Mouse (Mus musculus) embryonic facial prominence, embryonic 13.5 days (tissue): ENCODE data around the gene Cers6. TPM values are rescaled to one million over a fixed set of nuclear protein-coding genes. Genes with fewer than 3 reads are reported as not detected.

Source experiments
- ATAC-seq: fragments of 200-750 bp; cut with Nextera tagmentation; 2 replicates; pipeline ENCODE4 v1.8.0; 2017; ENCODE audit warnings: low read depth; ENCODE audit not compliant: insufficient number of reproducible peaks, insufficient read depth, low FRiP score, low TSS enrichment
- H3K27ac ChIP-seq: fragments of 300-500 bp; sonication (generic); 2 replicates; pipeline ENCODE4 v1.5.1; 2015; ENCODE audit warnings: moderate library complexity, mild to moderate bottlenecking, inconsistent platforms
- H3K27me3 ChIP-seq: fragments of 300-500 bp; sonication (generic); 2 replicates; pipeline ENCODE4 v1.6.1; 2015; ENCODE audit warnings: mild to moderate bottlenecking, inconsistent platforms
- H3K36me3 ChIP-seq: fragments of 300-500 bp; sonication (generic); 2 replicates; pipeline ENCODE4 v1.6.1; 2015; ENCODE audit warnings: mild to moderate bottlenecking, inconsistent platforms
- H3K4me1 ChIP-seq: fragments of 300-500 bp; sonication (generic); 2 replicates; pipeline ENCODE4 v1.6.1; 2015; ENCODE audit warnings: inconsistent platforms
- H3K4me2 ChIP-seq: fragments of 300-500 bp; sonication (generic); 2 replicates; pipeline ENCODE4 v1.6.1; 2015; ENCODE audit warnings: moderate library complexity, mild to moderate bottlenecking, inconsistent platforms
- H3K4me3 ChIP-seq: fragments of 300-500 bp; sonication (generic); 2 replicates; pipeline ENCODE4 v1.5.1; 2015; ENCODE audit warnings: mild to moderate bottlenecking, inconsistent platforms
- H3K9ac ChIP-seq: fragments of 300-500 bp; sonication (generic); 2 replicates; pipeline ENCODE4 v1.6.1; 2015; ENCODE audit warnings: mild to moderate bottlenecking, inconsistent platforms
- H3K9me3 ChIP-seq: fragments of 300-500 bp; sonication (generic); 2 replicates; pipeline ENCODE4 v1.6.1; 2016; ENCODE audit warnings: inconsistent platforms
- WGBS: fragments of 180-500 bp; shearing (Covaris S2); methylation state at CpG from one replicate; pipeline ENCODE4 v1.1.7; 2015; ENCODE audit warnings: mixed read lengths; 5-methylcytosine and 5-hydroxymethylcytosine counted together
- polyA plus RNA-seq: library from polyadenylated mRNA; unstranded; fragments of >200 nt; fragmentation: Nextera tagmentation; extraction: Ambion mirVana; gene quantifications from 2 replicates; pipeline ENCODE4 v1.2.1, GENCODE M21; 2015

Gene Cers6
- polyA plus RNA-seq, 1 experiment from 2014 or later = 36.2 TPM

DNA sequence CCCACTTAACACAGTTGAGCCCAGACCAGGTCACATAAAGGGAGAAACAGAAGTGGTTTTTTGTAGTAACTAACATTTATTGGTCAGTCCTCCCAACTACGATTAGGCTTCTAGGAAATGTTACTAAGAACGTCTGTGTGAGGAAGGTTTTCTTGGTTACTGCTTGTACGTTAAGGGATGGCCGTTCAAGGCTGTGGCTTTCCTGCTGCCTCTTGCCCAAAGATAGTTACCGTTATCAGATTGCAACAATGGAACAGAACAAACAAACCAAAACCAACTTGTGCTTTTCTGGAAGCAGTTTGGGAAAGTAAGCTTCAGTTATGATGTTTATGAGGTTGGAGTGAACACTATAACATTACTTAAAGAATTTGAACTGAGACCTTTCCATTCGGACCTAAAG, 114.5 kb downstream of the Cers6 start:
- WGBS = 70% methylated on average over 6 of the region's 6 CpGs
- H3K27ac ChIP-seq = no peak overlapping the region
- H3K4me3 ChIP-seq = no peak overlapping the region
- H3K36me3 ChIP-seq = no peaks in the 10 kb centered on the region
- peaks cover 16% of the 10 kb centered on the region; the same call in 1 of the 2 replicates for H3K4me1 ChIP-seq
- H3K27me3 ChIP-seq = no peaks in the 10 kb centered on the region
- no peak for ATAC-seq
- no peaks in the 10 kb centered on the region for H3K9me3 ChIP-seq
- no peak overlapping the region for H3K9ac ChIP-seq
- no peak overlapping the region for H3K4me2 ChIP-seq

GRCm38 (mm10) chr2:68978244-68978643, 117.0 kb downstream of the Cers6 start:
- H3K4me2 ChIP-seq = no peak overlapping the region
- peak overlapping the region; percentile 78 for H3K27ac ChIP-seq
- WGBS = 65% methylated on average over 9 of the region's 9 CpGs
- H3K27me3 ChIP-seq = no peaks in the 10 kb centered on the region
- peaks cover 31% of the 10 kb centered on the region for H3K4me1 ChIP-seq
- H3K36me3 ChIP-seq = no peaks in the 10 kb centered on the region
- H3K4me3 ChIP-seq = no peak overlapping the region
- no peak overlapping the region for H3K9ac ChIP-seq
- no peaks in the 10 kb centered on the region for H3K9me3 ChIP-seq
- no peak for ATAC-seq

GRCm38 (mm10) chr2:68978660-68979604, 117.7 kb downstream of the Cers6 start:
- 55% methylated on average over 12 of the region's 12 CpGs for WGBS
- H3K36me3 ChIP-seq = no peaks in the 10 kb centered on the region
- peaks cover 31% of the 10 kb centered on the region for H3K4me1 ChIP-seq
- H3K4me3 ChIP-seq = no peak overlapping the region
- H3K9ac ChIP-seq = no peak overlapping the region
- H3K27ac ChIP-seq = peak overlapping the region; percentile 78
- no peak overlapping the region for H3K4me2 ChIP-seq
- no peak for ATAC-seq
- H3K9me3 ChIP-seq = no peaks in the 10 kb centered on the region
- H3K27me3 ChIP-seq = no peaks in the 10 kb centered on the region

DNA sequence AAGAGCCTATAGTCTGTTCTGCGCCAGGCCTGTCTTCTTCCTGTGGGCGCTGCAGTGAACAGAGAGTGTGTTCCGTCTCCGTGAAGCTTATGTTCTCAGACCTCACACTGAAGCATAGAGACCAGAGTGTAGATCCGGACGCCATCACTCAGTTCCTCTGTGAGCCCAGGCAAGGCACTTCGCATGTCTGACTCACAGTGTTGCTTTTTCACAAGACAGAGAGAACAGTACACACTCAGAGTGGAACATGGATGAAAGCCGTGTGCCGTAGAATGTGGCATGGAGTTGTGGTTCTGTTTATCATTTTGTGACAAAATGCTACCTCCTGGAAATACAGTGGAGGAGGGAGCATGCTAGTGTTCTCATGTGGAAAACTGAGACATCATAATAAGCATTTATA, 120.1 kb downstream of the Cers6 start:
- H3K4me2 ChIP-seq = no peak overlapping the region
- no peak for ATAC-seq
- 79% methylated on average over 9 of the region's 9 CpGs for WGBS

DNA sequence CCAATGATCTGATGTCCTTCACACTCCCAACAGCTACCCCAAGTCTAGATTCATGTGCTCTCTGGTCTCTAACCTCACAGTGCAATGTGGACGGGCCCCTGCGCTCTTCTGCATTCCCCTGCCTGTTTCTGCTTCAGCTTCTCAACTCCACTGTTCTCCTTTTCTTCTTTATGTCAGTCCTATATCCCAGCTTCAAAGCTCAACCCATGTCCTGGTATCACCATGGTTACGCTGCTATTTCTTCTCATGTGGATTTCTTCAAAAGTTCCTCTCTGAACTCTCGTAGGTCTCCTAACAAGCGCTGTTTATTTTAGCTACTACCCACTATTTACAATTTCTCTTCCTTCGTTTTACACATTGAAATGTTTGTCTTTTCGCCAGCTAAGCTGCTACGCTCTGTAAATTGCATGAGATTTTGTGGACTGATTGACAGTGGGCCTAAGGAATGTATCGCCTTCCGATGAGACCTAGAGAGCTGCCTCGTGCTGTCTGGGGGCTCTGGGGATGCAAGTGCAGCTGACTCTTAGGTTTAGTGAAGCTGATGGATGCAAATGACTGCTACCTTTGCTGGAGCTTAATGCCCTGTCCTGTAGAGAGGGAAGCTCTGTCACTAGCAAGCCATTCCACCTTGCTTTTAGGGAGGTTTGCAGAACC, 120.6 kb downstream of the Cers6 start:
- Histone ChIP-seq H3K9ac (no peak overlapping the region), H3K27ac (no peak overlapping the region; the same call in 1 of the 2 replicates), H3K4me2 (no peak overlapping the region), H3K36me3 (no peaks in the 10 kb centered on the region), H3K27me3 (no peaks in the 10 kb centered on the region), H3K4me3 (no peak overlapping the region), H3K4me1 (peaks cover 30% of the 10 kb centered on the region), H3K9me3 (no peaks in the 10 kb centered on the region)
- ATAC-seq = no peak
- WGBS = 56% methylated on average over 11 of the region's 11 CpGs

More for the DNA sequence above, 120.1 kb downstream of the Cers6 start:
- Histone ChIP-seq H3K4me3 (no peak overlapping the region), H3K9ac (no peak overlapping the region), H3K27me3 (no peaks in the 10 kb centered on the region), H3K9me3 (no peaks in the 10 kb centered on the region), H3K27ac (no peak overlapping the region), H3K4me1 (peaks cover 30% of the 10 kb centered on the region), H3K36me3 (no peaks in the 10 kb centered on the region)

DNA sequence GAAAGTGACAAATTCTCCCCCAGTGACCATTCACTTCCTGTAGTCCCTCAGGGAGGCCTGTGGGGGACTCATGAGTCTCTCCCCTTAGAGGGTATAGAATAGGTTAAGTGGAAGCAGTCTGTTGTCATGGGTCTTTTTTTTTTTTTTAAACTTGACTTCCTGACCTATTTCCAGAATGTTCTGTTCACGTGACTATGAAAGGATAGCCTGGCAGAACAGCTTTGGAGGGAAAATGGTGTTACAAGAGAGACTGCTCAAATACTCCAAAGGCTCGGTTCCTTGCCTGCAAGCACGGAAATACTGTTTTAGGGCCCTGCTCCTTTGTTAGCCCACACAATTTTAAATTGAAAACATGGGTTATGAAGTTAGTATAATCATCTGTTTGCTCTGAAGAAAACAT, 121.7 kb downstream of the Cers6 start:
- Histone ChIP-seq H3K9me3 (no peaks in the 10 kb centered on the region), H3K36me3 (no peaks in the 10 kb centered on the region), H3K27ac (no peak overlapping the region), H3K27me3 (no peaks in the 10 kb centered on the region), H3K9ac (no peak overlapping the region), H3K4me2 (no peak overlapping the region), H3K4me1 (peaks cover 30% of the 10 kb centered on the region), H3K4me3 (no peak overlapping the region)
- 66% methylated on average over 3 of the region's 3 CpGs for WGBS
- no peak for ATAC-seq

DNA sequence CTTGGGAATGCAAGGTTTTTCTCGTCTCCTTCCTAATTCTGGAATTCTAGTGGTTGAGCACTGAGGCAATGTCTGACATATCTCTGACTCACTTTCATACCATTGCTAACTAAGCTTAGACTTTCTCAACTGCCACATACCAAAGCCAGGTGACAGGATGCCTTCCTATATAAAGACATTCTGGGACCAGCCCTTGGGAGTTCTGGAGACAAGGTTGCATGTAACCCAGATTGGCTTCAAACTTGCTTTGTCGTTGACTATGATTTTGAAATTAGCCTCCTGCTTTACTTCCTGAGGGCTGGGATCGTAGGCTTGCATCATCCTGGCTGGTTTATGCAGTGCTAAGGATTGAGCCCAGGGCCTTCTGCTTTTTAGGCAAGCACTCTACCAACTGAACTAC, 122.2 kb downstream of the Cers6 start:
- 57% methylated on average over 3 of the region's 3 CpGs for WGBS
- ATAC-seq = no peak
- Histone ChIP-seq H3K4me3 (no peak overlapping the region), H3K9me3 (no peaks in the 10 kb centered on the region), H3K27ac (no peak overlapping the region), H3K36me3 (no peaks in the 10 kb centered on the region), H3K27me3 (no peaks in the 10 kb centered on the region), H3K9ac (no peak overlapping the region), H3K4me1 (peaks cover 30% of the 10 kb centered on the region), H3K4me2 (no peak overlapping the region)

DNA sequence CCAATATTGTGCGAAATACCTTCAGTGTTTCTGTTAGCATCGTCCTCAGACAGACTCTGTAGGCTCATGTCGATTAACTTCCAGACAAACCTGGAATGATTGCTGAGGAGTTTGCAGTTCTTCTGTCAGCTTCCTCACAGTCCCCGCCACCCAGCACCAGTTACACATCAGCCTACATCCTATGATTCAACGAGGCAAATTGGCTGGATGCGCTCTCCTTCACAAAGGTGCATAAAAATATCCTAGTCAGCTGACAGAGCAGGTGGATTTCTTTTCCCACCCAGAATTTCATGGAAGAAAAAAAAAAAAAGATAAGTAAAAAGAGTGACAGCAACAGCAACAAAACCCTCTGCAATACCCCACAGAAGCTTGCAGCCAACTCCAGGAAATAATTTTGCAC, 127.9 kb downstream of the Cers6 start:
- H3K4me2 ChIP-seq = no peak overlapping the region
- WGBS = 93% methylated on average over 6 of the region's 6 CpGs
- no peak overlapping the region for H3K4me3 ChIP-seq
- no peaks in the 10 kb centered on the region for H3K27me3 ChIP-seq
- peaks cover 9% of the 10 kb centered on the region for H3K4me1 ChIP-seq
- H3K27ac ChIP-seq = no peak overlapping the region
- no peaks in the 10 kb centered on the region for H3K9me3 ChIP-seq
- no peak for ATAC-seq
- H3K36me3 ChIP-seq = no peaks in the 10 kb centered on the region; the same call in 1 of the 2 replicates
- no peak overlapping the region for H3K9ac ChIP-seq

- no peak overlapping the region for H3K9ac ChIP-seq
- WGBS = 94% methylated on average over 5 of the region's 5 CpGs
- no peak overlapping the region for H3K4me3 ChIP-seq
- ATAC-seq = no peak
- peaks cover 5% of the 10 kb centered on the region; the same call in 1 of the 2 replicates for H3K4me1 ChIP-seq
- no peak overlapping the region for H3K4me2 ChIP-seq
- no peaks in the 10 kb centered on the region; the same call in 1 of the 2 replicates for H3K36me3 ChIP-seq
- H3K9me3 ChIP-seq = no peaks in the 10 kb centered on the region
- H3K27ac ChIP-seq = no peak overlapping the region
- no peaks in the 10 kb centered on the region for H3K27me3 ChIP-seq
Measured at GRCm38 (mm10) chr2:68992629-68993028, 131.4 kb downstream of the Cers6 start.

DNA sequence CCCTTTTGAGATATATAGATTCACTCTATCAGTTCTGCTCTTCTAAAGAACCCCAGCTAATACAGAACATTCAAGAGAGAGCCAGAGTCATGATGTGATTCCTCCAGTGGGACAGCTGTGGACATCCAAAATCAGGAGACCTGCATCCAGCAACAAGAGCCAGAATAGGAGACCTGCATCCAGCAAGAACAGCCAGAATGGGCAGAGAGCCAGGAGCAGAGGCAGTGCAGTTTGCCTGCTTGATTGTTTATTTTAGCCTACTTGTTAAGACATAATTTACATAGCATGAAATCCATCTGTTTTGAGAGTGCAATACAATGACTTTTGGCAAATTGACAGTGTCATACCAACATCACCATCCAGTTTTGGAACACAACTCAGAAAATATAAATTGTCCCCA, 133.2 kb downstream of the Cers6 start:
- no peak for ATAC-seq
- H3K4me2 ChIP-seq = no peak overlapping the region
- H3K36me3 ChIP-seq = no peaks in the 10 kb centered on the region; the same call in 1 of the 2 replicates
- H3K9ac ChIP-seq = no peak overlapping the region
- peaks cover 5% of the 10 kb centered on the region; the same call in 1 of the 2 replicates for H3K4me1 ChIP-seq
- no peak overlapping the region for H3K4me3 ChIP-seq
- H3K27me3 ChIP-seq = no peaks in the 10 kb centered on the region
- no peak overlapping the region for H3K27ac ChIP-seq
- no peaks in the 10 kb centered on the region for H3K9me3 ChIP-seq

DNA sequence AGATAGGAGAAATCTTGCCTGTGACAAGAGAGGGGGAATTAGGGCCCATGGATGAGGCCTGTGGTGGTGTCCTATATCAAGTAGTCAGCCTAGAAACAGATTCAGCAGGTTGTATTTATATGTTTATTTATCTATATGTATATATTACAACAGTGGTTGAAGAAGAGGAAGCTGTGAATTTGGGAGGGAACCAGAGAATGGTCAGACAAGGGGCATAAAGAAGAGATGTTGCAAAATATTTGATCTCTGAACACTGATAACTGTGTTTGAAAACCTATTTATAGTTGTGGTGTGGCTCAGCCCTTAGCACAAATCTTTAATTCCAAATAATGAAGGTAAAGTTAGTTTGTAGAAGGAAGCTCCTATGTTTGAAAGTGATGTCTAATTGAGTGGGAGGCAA, 134.5 kb downstream of the Cers6 start:
- Histone ChIP-seq H3K36me3 (no peaks in the 10 kb centered on the region; the same call in 1 of the 2 replicates), H3K27me3 (no peaks in the 10 kb centered on the region), H3K4me3 (no peak overlapping the region), H3K27ac (no peak overlapping the region), H3K9ac (no peak overlapping the region), H3K4me1 (peaks cover 5% of the 10 kb centered on the region; the same call in 1 of the 2 replicates), H3K4me2 (no peak overlapping the region), H3K9me3 (no peaks in the 10 kb centered on the region)
- no peak for ATAC-seq

GRCm38 (mm10) chr2:68996268-68996667, 135.0 kb downstream of the Cers6 start:
- WGBS = 94% methylated on average over 1 of the region's 1 CpGs
- Histone ChIP-seq H3K27me3 (no peaks in the 10 kb centered on the region), H3K36me3 (no peaks in the 10 kb centered on the region; the same call in 1 of the 2 replicates)

More at GRCm38 (mm10) chr2:68996268-68996667, 135.0 kb downstream of the Cers6 start:
- no peak for ATAC-seq
- Histone ChIP-seq H3K4me3 (no peak overlapping the region), H3K4me2 (no peak overlapping the region), H3K4me1 (peaks cover 5% of the 10 kb centered on the region; the same call in 1 of the 2 replicates), H3K9ac (no peak overlapping the region), H3K27ac (no peak overlapping the region), H3K9me3 (no peaks in the 10 kb centered on the region)
